Mouse (Mus musculus) right cerebral cortex, postnatal 25 days (tissue): ENCODE results near the gene Sdsl.
A peak's percentile ranks its signal among the peaks of the same experiment; 100 is the strongest.
"Not testable (repeated sequence)": the region's sequence is repeated elsewhere in the genome, so short reads cannot be mapped to it uniquely, and the experiment has no call there.

Source experiments
- DNase-seq: peaks from one replicate; pipeline ENCODE4 v3.0.0; 2022

Sdsl gene

GRCm38 (mm10) chr5:120472770-120473169, at the start of gene Sdsl:
TSS of gene Sdsl (minus strand) at chr5:120472810.
- DNase-seq, result no peak

- DNase-seq, result no peak
These were observed 44.9 kb upstream of the Sdsl start for GRCm38 (mm10) chr5:120517552-120517951.

- DNase-seq, result no peak
These were observed 43.8 kb upstream of the Sdsl start for GRCm38 (mm10) chr5:120516221-120516984.

- DNase-seq, result no peak
These were observed 42.8 kb upstream of the Sdsl start for GRCm38 (mm10) chr5:120515451-120515850.

GRCm38 (mm10) chr5:120514754-120515153, 42.1 kb upstream of the Sdsl start:
- no peak for DNase-seq

GRCm38 (mm10) chr5:120514031-120514677, 41.5 kb upstream of the Sdsl start:
- DNase-seq, result no peak

GRCm38 (mm10) chr5:120512911-120513555, 40.4 kb upstream of the Sdsl start:
- no peak for DNase-seq

GRCm38 (mm10) chr5:120511643-120512220, 39.1 kb upstream of the Sdsl start:
- DNase-seq, result no peak

GRCm38 (mm10) chr5:120510982-120511642, 38.5 kb upstream of the Sdsl start, which contains the start of gene Slc8b1:
TSS of gene Slc8b1 (plus strand) at chr5:120511168.
- peak; percentile 83 for DNase-seq

- no peak for DNase-seq
These were observed 34.7 kb upstream of the Sdsl start for GRCm38 (mm10) chr5:120507311-120507710.

- no peak for DNase-seq
These were observed 33.9 kb upstream of the Sdsl start for GRCm38 (mm10) chr5:120506490-120506889.

- DNase-seq, result no peak
These were observed 33.2 kb upstream of the Sdsl start for GRCm38 (mm10) chr5:120505781-120506180.

- peak; percentile 62 for DNase-seq
These were observed 32.8 kb upstream of the Sdsl start for GRCm38 (mm10) chr5:120505368-120505767.

GRCm38 (mm10) chr5:120503144-120503795, 30.7 kb upstream of the Sdsl start, which contains the start of gene Plbd2:
TSS of gene Plbd2 (minus strand) at chr5:120503625.
- peak; percentile 81 for DNase-seq

- no peak for DNase-seq
These were observed 30.1 kb upstream of the Sdsl start for GRCm38 (mm10) chr5:120502675-120503143.

- peak; percentile 45 for DNase-seq
These were observed 29.6 kb upstream of the Sdsl start for GRCm38 (mm10) chr5:120502147-120502621.

- DNase-seq, result not testable (repeated sequence)
These were observed 28.0 kb upstream of the Sdsl start for GRCm38 (mm10) chr5:120500609-120501008.

- DNase-seq, result no peak
These were observed 26.6 kb upstream of the Sdsl start for GRCm38 (mm10) chr5:120499202-120499601.

GRCm38 (mm10) chr5:120497071-120497470, 24.5 kb upstream of the Sdsl start:
- DNase-seq, result no peak

- no peak for DNase-seq
These were observed 23.2 kb upstream of the Sdsl start for GRCm38 (mm10) chr5:120495703-120496226.

GRCm38 (mm10) chr5:120495064-120495702, 22.6 kb upstream of the Sdsl start:
- DNase-seq, result peak; percentile 41
